Mouse (Mus musculus): Measurements from ENCODE around the gene Nell1.

DNA sequence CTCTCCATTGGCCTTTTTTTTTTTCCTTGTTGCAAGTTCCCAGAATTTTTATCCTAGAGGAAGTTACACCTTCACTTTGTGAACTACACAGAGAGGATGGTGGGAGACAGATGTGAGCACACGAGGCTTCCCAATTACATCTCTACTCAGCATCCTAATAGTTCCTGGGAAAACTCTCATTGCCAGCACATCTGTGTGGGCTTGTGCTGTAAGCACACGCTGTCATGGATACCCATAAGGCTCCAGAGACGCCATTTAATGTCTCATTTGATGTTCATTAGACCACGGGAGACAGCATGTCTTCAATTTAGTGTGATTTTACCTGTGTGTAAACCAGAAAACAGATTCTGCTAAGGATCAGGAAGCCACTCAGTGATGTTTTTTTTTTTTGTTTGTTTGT lies 253.6 kb downstream of the Nell1 start:
- no peak for TF ChIP-seq CTCF (IDR thresholded peaks at IDR 0.05; ENCODE audit: control insufficient read depth, insufficient read depth, insufficient replicate concordance, low read depth, low read length)
- no peak for TF ChIP-seq POLR2A (IDR thresholded peaks at IDR 0.05; ENCODE audit: control insufficient read depth, low read depth, low read length)

Measured in testis, adult 2 months (tissue).